Mouse (Mus musculus): ENCODE results near the gene Slc31a2. TPM values are rescaled to one million over a fixed set of nuclear protein-coding genes. Genes with fewer than 3 reads are reported as not detected.

Gene Slc31a2
- total and polyA plus RNA-seq, 3 experiments = 6.2 to 8.6 (median 6.9) TPM

DNA sequence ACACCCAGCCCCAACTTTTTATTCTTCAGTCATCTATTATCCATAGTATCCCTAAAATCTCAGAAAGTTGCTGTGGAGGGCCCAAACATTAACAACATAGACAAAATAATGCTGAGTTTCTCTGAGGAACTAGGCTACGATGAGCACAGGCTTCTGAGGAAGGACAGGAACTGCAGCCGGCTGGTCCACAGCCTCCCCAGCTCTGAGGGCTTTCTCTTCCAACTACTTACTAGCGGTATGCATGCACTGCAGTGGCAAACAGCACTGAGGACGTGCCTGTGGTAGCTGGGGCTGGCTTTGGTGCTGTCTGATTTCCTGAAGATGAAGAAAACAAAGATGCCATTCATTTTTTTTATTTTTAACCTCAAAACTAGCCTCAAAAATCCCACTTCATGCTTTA lies 83.5 kb downstream of the Slc31a2 start:
- H3K9me3 ChIP-seq (replicated peaks; ENCODE audit: low read length) = no peaks in the 10 kb centered on the region
- no peak for TF ChIP-seq RCOR1 (conservative IDR thresholded peaks at IDR 0.05; ENCODE audit: low read depth, low read length)
- TF ChIP-seq POLR2A (IDR thresholded peaks at IDR 0.05; ENCODE audit: low read depth, low read length) = no peak
- TF ChIP-seq RAD21 (IDR thresholded peaks at IDR 0.05; ENCODE audit: low read depth, low read length) = no peak
- TF ChIP-seq JUN (IDR thresholded peaks at IDR 0.05; ENCODE audit: insufficient read depth, low read depth, low read length) = no peak
- TF ChIP-seq JUND (conservative IDR thresholded peaks at IDR 0.05; ENCODE audit: low read depth, low read length) = no peak
- TF ChIP-seq NRF1 (IDR thresholded peaks at IDR 0.05; ENCODE audit: low read depth, low read length) = no peak
- no peak for TF ChIP-seq ZKSCAN1 (IDR thresholded peaks at IDR 0.05; ENCODE audit: borderline replicate concordance, low read depth, low read length)
- TF ChIP-seq ZC3H11A (IDR thresholded peaks at IDR 0.05; ENCODE audit: low read depth, low read length) = no peak
- no peak for TF ChIP-seq PAX5 (IDR thresholded peaks at IDR 0.05; ENCODE audit: low read length)
- TF ChIP-seq ELF1 (IDR thresholded peaks at IDR 0.05; ENCODE audit: low read depth, low read length) = no peak
- no peak for TF ChIP-seq MYC (IDR thresholded peaks at IDR 0.05; ENCODE audit: low read depth, low read length)
- peaks cover 0 to 14% of the 10 kb centered on the region in 2 experiments; a peak in 1 of 4 replicates for H3K4me1 ChIP-seq (ENCODE audit: control insufficient read depth in 1 of 2, insufficient read depth in 2 of 2)
- DNase-seq (ENCODE audit: extremely low read depth) = no peak
- no peak overlapping the region for H3K4me3 ChIP-seq (replicated peaks in 1 of 3; ENCODE audit: low read depth in 2 of 3, low read length in 2 of 3, poor library complexity in 1 of 3)
- peaks cover 41 to 84% of the 10 kb centered on the region in 2 experiments for H3K36me3 ChIP-seq (replicated peaks in 1 of 2; ENCODE audit: control insufficient read depth in 1 of 2, insufficient read depth in 1 of 2, low read length in 1 of 2)
- H3K9ac ChIP-seq (ENCODE audit: insufficient read depth, low read depth) = no peak overlapping the region
- in situ Hi-C loops (cut with MboI; ENCODE audit: low pct_ligation_motif_present, low pct_unique_long_range_greater_than_20kb, low sequenced_read_pairs) (loop anchor here (10.0 kb wide), 1 partner anchor 169 kb away; the partner anchor contains the start of gene Alad), dilution Hi-C loops (cut with MboI; ENCODE audit: extremely low pct_ligation_motif_present, extremely low pct_unique_long_range_greater_than_20kb, low sequenced_read_pairs) (no loop called here)
- no peaks in the 10 kb centered on the region for H3K27me3 ChIP-seq (replicated peaks)
- no peak overlapping the region for H3K4me2 ChIP-seq (ENCODE audit: insufficient read depth, low read depth, poor library complexity, severe bottlenecking)
- no peak overlapping the region for H3K27ac ChIP-seq (ENCODE audit: insufficient read depth, low read depth)
- peaks cover 3% of the 10 kb centered on the region; the same call in 1 of the 2 replicates for H3K79me2 ChIP-seq (replicated peaks; ENCODE audit: control insufficient read depth, extremely low read depth, insufficient read depth, poor library complexity, severe bottlenecking)

DNA sequence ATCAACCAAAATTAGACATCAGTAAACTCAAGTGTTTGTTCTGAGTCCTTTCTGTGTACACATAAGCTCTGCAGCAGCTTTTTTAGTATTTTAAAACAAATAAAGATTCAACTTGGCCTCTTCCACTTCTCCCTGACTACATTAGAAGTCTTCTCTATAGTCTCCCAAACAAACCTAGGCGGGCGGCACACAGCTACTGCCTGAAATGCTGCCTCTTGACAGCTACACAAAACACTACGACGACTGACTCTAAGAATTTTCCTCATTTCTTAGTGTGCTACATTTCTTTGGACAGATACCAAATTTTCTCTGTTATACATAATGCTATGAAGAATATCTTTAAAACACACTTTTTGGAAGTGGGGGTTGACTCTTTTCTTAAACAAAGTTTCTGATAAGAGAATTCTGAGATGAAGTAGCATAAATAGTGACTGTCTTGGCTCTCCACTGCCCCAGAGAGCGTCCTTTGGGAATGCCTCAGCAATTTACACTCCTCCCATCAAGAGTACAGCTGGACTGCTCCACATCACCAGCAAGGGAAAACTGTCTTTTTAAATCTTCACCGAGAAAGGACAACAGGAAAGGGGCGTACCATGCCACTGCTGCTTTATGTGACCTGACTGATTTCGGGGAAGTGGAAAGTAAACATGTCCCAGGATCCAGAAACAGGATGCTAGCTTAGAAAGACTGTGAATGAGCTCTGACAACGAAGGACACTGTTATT lies 85.4 kb downstream of the Slc31a2 start:
- H3K27me3 ChIP-seq (replicated peaks) = no peaks in the 10 kb centered on the region
- peaks cover 0 to 14% of the 10 kb centered on the region in 2 experiments; a peak in 1 of 4 replicates for H3K4me1 ChIP-seq (ENCODE audit: control insufficient read depth in 1 of 2, insufficient read depth in 2 of 2)
- dilution Hi-C loops (cut with MboI; ENCODE audit: extremely low pct_ligation_motif_present, extremely low pct_unique_long_range_greater_than_20kb, low sequenced_read_pairs) = no loop called here
- TF ChIP-seq USF2 (conservative IDR thresholded peaks at IDR 0.05; ENCODE audit: low read depth, low read length) (no peak), MXI1 (IDR thresholded peaks at IDR 0.05; ENCODE audit: low read depth, low read length) (no peak), E2F4 (IDR thresholded peaks at IDR 0.05; ENCODE audit: insufficient replicate concordance, low read depth, low read length) (no peak), ZKSCAN1 (IDR thresholded peaks at IDR 0.05; ENCODE audit: borderline replicate concordance, low read depth, low read length) (no peak), SMC3 (IDR thresholded peaks at IDR 0.05; ENCODE audit: low read depth, low read length) (no peak), GABPA (IDR thresholded peaks at IDR 0.05; ENCODE audit: insufficient replicate concordance, low read depth, low read length) (no peak), MAFK (IDR thresholded peaks at IDR 0.05; ENCODE audit: insufficient replicate concordance, low read length) (no peak), CHD1 (IDR thresholded peaks at IDR 0.05; ENCODE audit: low read depth, low read length) (no peak), JUN (IDR thresholded peaks at IDR 0.05; ENCODE audit: insufficient read depth, low read depth, low read length) (no peak), RCOR1 (conservative IDR thresholded peaks at IDR 0.05; ENCODE audit: low read depth, low read length) (no peak), MYC (IDR thresholded peaks at IDR 0.05; ENCODE audit: low read depth, low read length) (no peak), NRF1 (IDR thresholded peaks at IDR 0.05; ENCODE audit: low read depth, low read length) (no peak), ZMIZ1 (IDR thresholded peaks at IDR 0.05; ENCODE audit: low read depth, low read length) (no peak), SIN3A (IDR thresholded peaks at IDR 0.05; ENCODE audit: low read length) (no peak), POLR2A (IDR thresholded peaks at IDR 0.05; ENCODE audit: low read depth, low read length) (no peak), RAD21 (IDR thresholded peaks at IDR 0.05; ENCODE audit: low read depth, low read length) (no peak)
- no peak for DNase-seq (ENCODE audit: extremely low read depth)
- H3K79me2 ChIP-seq (replicated peaks; ENCODE audit: control insufficient read depth, extremely low read depth, insufficient read depth, poor library complexity, severe bottlenecking) = peaks cover 3% of the 10 kb centered on the region; the same call in 1 of the 2 replicates
- H3K4me2 ChIP-seq (ENCODE audit: insufficient read depth, low read depth, poor library complexity, severe bottlenecking) = no peak overlapping the region
- H3K4me3 ChIP-seq (replicated peaks in 1 of 3; ENCODE audit: low read depth in 2 of 3, low read length in 2 of 3, poor library complexity in 1 of 3) = no peak overlapping the region
- H3K9me3 ChIP-seq (replicated peaks; ENCODE audit: low read length) = no peaks in the 10 kb centered on the region
- H3K36me3 ChIP-seq (replicated peaks in 1 of 2; ENCODE audit: control insufficient read depth in 1 of 2, insufficient read depth in 1 of 2, low read length in 1 of 2) = peaks cover 44 to 87% of the 10 kb centered on the region in 2 experiments
- H3K9ac ChIP-seq (ENCODE audit: insufficient read depth, low read depth) = no peak overlapping the region
- no peak overlapping the region for H3K27ac ChIP-seq (ENCODE audit: insufficient read depth, low read depth)
- in situ Hi-C loops (cut with MboI; ENCODE audit: low pct_ligation_motif_present, low pct_unique_long_range_greater_than_20kb, low sequenced_read_pairs) = loop anchor here (10.0 kb wide), 1 partner anchor 167 kb away; the partner anchor contains the start of gene Alad
